Mouse (Mus musculus) cerebellum, adult 11-12 months (tissue): ENCODE measurements around the gene Sel1l3.

ENCODE experiments used
- DNase-seq: peaks from one replicate; pipeline ENCODE4 v3.0.0; 2022

Sel1l3 gene

GRCm38 (mm10) chr5:53172908-53173307, 40.8 kb downstream of the Sel1l3 start:
- peak; percentile 65 for DNase-seq

GRCm38 (mm10) chr5:53172256-53172636, 41.5 kb downstream of the Sel1l3 start:
- no peak for DNase-seq

GRCm38 (mm10) chr5:53171611-53172255, 42.0 kb downstream of the Sel1l3 start:
- DNase-seq = no peak

GRCm38 (mm10) chr5:53167564-53167963, 46.2 kb downstream of the Sel1l3 start:
- no peak for DNase-seq

- DNase-seq = no peak
These were observed 48.1 kb downstream of the Sel1l3 start for GRCm38 (mm10) chr5:53165672-53166071.

GRCm38 (mm10) chr5:53162436-53162835, 51.3 kb downstream of the Sel1l3 start:
- peak; percentile 68 for DNase-seq

GRCm38 (mm10) chr5:53161506-53162186, 52.1 kb downstream of the Sel1l3 start:
- DNase-seq = peak; percentile 97

- no peak for DNase-seq
These were observed 53.5 kb downstream of the Sel1l3 start for GRCm38 (mm10) chr5:53160207-53160606.

GRCm38 (mm10) chr5:53159631-53160030, 54.1 kb downstream of the Sel1l3 start:
- no peak for DNase-seq

- no peak for DNase-seq
These were observed 54.6 kb downstream of the Sel1l3 start for GRCm38 (mm10) chr5:53159166-53159565.

GRCm38 (mm10) chr5:53155985-53156679, 57.6 kb downstream of the Sel1l3 start:
- DNase-seq = no peak

GRCm38 (mm10) chr5:53154501-53154900, 59.2 kb downstream of the Sel1l3 start:
- DNase-seq = peak; percentile 71

- no peak for DNase-seq
These were observed 59.6 kb downstream of the Sel1l3 start for GRCm38 (mm10) chr5:53154078-53154477.

- no peak for DNase-seq
These were observed 60.6 kb downstream of the Sel1l3 start for GRCm38 (mm10) chr5:53153144-53153543.

- DNase-seq = no peak
These were observed 62.3 kb downstream of the Sel1l3 start for GRCm38 (mm10) chr5:53151379-53151960.

- peak; percentile 87 for DNase-seq
These were observed 64.6 kb downstream of the Sel1l3 start for GRCm38 (mm10) chr5:53148960-53149685.

GRCm38 (mm10) chr5:53148160-53148923, 65.4 kb downstream of the Sel1l3 start:
- no peak for DNase-seq

- DNase-seq = no peak
These were observed 66.3 kb downstream of the Sel1l3 start for GRCm38 (mm10) chr5:53147418-53147817.

GRCm38 (mm10) chr5:53146684-53147061, 67.1 kb downstream of the Sel1l3 start:
- DNase-seq = peak; percentile 11

GRCm38 (mm10) chr5:53146049-53146683, 67.6 kb downstream of the Sel1l3 start:
- peak; percentile 18 for DNase-seq

- peak; percentile 91 for DNase-seq
These were observed 71.1 kb downstream of the Sel1l3 start for GRCm38 (mm10) chr5:53142587-53142986.
